Mouse (Mus musculus) gastrocnemius, postnatal 36 days (tissue): ENCODE data around the gene Syngr2. TPM values are rescaled to one million over a fixed set of nuclear protein-coding genes. Genes with fewer than 3 reads are reported as not detected.
A peak's percentile ranks its signal among the peaks of the same experiment; 100 is the strongest.
"Not testable (repeated sequence)": the region's sequence is repeated elsewhere in the genome, so short reads cannot be mapped to it uniquely, and the experiment has no call there.

ENCODE experiments used
- DNase-seq, 2 experiments: peaks; one replicate each; pipeline ENCODE4 v3.0.0; 2022
- intact Hi-C: fragments of 180-260 bp; cut with DNase I; formaldehyde crosslinking; loops from one replicate; pipeline ENCODE4 v1.15.1; 2025
- total RNA-seq, 2 experiments: library from RNA; stranded (reverse); gene quantifications; 2 replicates each; pipeline ENCODE4 v1.2.3; 2021

The Syngr2 gene
- total RNA-seq, 2 experiments from 2014 or later: 155 to 161 TPM

GRCm38 (mm10) chr11:117828888-117829604 lies 19.6 kb downstream of the Syngr2 start:
- DNase-seq: no peak
- intact Hi-C loops: loop anchor here (5.0 kb wide), 3 partner anchors 122 to 597 kb away; no protein-coding TSS in a partner anchor

DNA sequence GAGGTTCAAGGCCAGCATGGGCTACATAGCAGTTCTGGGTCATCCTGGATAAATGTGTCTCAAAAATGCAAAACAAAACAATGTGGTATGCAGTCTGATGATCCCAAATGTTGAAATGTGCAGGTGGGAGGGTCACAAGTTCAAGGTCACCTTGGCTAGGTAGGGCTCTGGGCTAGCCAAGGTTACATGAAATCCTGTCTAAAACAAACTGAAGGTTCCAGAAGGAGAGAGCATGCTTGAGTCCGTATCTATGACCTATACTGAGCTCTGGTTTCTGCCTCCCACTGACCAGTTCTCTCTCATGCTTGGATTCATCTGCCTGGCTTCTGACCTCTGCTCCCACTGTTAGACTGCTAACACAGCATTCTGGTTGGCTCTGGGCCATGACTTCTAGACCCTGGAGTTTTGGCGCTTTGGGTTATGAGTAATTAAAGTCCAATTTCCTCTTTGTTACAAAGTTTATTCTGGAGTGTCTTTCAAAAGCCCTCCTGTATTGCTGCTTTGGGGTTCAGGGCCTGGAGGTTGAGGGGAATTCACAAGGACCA lies 20.3 kb downstream of the Syngr2 start:
- DNase-seq: no peak
- intact Hi-C loops: loop anchor here (5.0 kb wide), 3 partner anchors 122 to 597 kb away; no protein-coding TSS in a partner anchor

GRCm38 (mm10) chr11:117830401-117830800 lies 20.9 kb downstream of the Syngr2 start:
- DNase-seq: no peak
- intact Hi-C loops: no loop called here

GRCm38 (mm10) chr11:117832086-117832969 lies 22.9 kb downstream of the Syngr2 start:
- peak; percentile 76 to 80 for DNase-seq
- intact Hi-C loops: no loop called here

- intact Hi-C loops: not testable (repeated sequence)
Observed at GRCm38 (mm10) chr11:117833509-117833908, 24.0 kb downstream of the Syngr2 start.

GRCm38 (mm10) chr11:117834086-117834485 lies 24.6 kb downstream of the Syngr2 start:
- DNase-seq: no peak
- intact Hi-C loops: no loop called here

More at GRCm38 (mm10) chr11:117833509-117833908, 24.0 kb downstream of the Syngr2 start:
- not testable (repeated sequence) for DNase-seq

- DNase-seq: no peak
- intact Hi-C loops: no loop called here
Observed at GRCm38 (mm10) chr11:117836306-117836705, 26.8 kb downstream of the Syngr2 start.

DNA sequence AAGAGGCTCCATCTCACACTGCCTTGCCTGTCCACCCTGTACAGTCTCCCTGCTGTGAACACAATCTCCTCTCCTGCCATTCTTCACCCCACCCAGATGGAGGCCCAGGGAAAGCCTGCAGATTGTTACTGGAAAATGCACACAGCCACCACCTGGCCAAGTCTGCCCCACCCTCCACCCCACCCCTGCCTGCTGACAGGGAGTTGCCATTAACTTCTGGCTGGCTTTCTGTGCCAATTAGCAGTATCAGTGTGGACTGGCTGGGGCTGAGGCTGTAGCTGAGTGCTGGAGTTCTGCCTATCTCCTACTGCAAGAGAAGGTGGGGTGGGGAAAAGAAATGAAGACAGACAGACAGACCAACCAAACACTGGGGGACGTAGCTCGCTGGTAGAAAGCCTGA lies 29.1 kb downstream of the Syngr2 start:
- intact Hi-C loops: no loop called here
- DNase-seq: no peak

DNA sequence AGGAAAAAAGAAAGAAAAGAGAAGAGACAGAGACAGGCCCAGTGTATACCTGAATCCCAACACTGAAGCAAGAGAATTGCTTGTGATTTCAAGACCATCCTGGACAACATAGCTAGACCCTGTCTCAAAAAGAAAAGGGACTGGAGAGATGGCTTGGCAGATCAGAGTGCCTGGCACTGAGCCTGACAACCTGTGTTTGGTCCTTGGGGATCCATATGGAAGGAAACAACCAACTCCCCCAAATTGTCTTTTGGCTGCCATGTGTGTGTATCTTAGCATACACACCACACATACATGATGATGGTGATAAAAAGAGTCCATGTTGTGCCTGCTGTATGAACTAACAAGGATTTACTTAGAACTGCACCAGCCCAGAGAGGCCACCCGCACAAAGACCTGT lies 29.6 kb downstream of the Syngr2 start:
- intact Hi-C loops: no loop called here
- DNase-seq: no peak

GRCm38 (mm10) chr11:117840910-117841309 lies 31.4 kb downstream of the Syngr2 start:
- intact Hi-C loops: no loop called here
- DNase-seq: no peak

DNA sequence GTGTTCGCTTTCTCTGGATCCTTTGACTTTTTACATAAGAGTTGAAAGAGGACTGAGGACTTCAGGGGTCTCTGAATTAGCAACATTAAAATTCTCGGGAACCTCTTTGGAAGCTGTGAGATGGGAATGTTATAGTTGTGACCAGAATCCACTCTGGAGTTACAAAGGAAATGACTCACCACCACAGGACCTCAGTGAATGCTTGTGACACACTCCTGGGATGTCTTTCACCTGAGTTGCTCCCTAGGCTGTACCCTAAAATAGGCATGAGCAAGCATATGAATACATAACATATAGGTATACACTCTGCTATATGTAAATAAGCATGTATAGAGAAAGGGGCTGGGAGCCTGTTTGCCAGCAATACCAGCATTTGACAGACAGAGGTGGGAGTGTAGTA lies 34.0 kb downstream of the Syngr2 start:
- intact Hi-C loops: no loop called here
- no peak for DNase-seq

DNA sequence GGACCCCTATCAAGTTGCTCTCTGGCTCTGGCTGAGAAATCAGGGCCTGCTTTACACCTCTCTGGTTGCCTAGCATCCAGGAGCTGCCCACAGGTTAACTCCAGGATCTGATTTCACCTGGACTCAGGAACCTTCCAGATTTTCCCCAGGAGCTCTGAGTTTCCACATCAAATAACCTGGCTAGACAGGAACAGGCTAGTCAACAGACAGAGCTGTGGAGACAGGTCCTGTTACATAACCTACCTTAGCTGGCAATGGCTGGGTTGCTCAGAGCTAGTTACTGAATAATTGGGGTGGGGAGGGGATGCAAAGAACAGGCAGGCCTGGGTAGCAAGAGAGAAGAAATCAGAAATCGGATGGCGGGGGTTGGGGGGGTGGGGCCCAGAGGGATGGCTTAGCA lies 35.5 kb downstream of the Syngr2 start:
- no peak for DNase-seq
- intact Hi-C loops: no loop called here

DNA sequence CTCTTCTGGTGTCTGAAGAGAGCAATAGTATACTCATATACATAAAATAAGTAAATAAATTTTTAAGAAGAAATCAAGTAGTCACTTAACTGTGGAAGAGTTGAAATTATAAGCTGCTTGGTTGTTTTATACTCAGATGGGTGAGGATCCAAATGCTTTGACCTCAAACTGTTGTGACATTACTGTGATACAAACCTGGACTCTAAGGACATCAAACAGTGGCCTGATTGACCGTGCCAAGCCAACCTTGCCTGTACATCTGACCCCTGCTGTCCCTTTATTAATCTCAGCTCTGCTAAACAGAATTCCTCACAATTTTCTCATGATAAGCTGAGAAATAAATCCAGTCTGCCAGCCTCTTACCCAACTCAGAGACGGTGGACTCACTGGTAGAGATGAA lies 36.2 kb downstream of the Syngr2 start:
- intact Hi-C loops: no loop called here
- no peak for DNase-seq

- DNase-seq: no peak
- intact Hi-C loops: no loop called here
Observed at GRCm38 (mm10) chr11:117846640-117847039, 37.2 kb downstream of the Syngr2 start.

- DNase-seq: no peak
- intact Hi-C loops: no loop called here
Observed at GRCm38 (mm10) chr11:117847593-117848215, 38.2 kb downstream of the Syngr2 start.

DNA sequence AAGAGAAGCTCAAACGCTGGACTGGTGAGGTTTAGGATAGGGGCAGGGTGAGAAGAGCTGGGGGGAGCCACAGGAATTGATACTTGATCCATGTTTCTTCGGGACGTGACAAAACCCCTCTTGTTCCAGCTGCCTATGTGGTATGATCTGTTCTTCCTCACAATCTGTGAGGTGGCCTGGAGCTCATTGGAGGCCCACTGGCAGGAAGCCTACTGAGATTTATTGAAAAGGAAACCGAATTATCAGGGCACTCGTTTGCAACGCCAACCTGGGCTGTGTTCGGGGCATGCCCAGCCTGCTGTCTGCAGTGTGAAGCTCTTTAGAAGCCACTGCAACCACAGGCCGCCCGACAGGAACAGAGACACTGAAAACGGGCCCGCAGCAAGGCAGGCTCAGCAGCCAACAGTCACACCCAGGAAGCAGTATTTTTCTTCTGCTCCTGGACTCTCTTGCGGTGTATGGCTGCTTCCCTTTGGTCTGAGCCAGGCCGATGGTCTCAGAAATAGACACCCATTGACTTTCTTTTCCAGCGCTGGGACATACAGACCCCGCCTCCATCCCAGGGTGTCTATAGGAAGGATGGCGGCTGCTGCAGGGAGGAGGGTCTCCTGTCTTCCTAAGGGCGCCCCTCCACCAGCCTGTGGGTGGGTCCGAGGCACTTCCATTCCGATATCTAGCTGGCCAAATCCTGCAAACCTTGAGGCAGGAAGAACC lies 39.0 kb downstream of the Syngr2 start:
- peak in 1 of 2 experiments; percentile 42 for DNase-seq
- intact Hi-C loops: no loop called here

GRCm38 (mm10) chr11:117848985-117849671 lies 39.7 kb downstream of the Syngr2 start, which contains the start of gene Birc5:
Birc5 (plus strand) TSS chr11:117849251.
- peak; percentile 94 for DNase-seq
- intact Hi-C loops: no loop called here

DNA sequence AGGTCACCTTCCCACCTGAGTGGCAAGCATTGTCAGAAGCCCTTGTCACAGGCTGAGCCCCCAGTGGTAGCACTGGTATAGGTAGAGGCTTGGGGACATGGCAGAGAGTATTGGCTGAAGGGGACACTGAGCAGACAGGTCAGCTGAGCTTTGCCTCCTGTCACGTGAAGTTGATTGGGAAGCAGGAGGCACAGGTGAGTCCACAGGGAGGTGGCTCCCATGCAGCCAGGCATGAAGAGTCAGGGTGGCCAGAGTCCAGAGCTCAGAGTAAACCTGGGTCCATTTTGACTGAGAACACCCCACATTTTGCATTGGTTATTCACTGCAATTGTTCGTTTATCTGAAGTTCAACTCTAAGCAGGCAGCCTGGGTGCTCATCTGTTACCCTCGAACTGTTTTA lies 43.4 kb downstream of the Syngr2 start:
- intact Hi-C loops: no loop called here
- no peak for DNase-seq

DNA sequence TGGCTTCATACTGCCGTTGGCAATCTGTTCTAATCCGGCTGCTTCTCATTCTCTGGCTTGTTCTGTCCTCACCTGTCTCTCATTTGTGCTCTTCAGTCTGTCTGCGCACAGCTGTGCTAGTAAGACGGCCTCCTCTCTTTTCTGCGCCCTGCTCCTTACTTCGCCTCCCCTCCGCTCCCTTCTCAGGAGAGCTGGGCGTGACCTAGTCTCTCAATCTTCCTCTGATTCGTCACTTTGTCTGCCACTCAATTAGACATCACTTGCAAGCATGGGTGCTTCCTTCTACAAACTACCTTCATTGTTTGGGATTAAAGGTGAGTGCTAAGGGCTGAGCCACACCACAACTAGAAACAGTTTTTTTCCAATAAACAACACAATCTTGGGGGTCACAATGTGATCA lies 44.8 kb downstream of the Syngr2 start:
- intact Hi-C loops: no loop called here
- DNase-seq: no peak
